Mouse (Mus musculus): Measurements from ENCODE around the gene Dapp1. TPM values are rescaled to one million over a fixed set of nuclear protein-coding genes. Genes with fewer than 3 reads are reported as not detected.
A peak's percentile ranks its signal among the peaks of the same experiment; 100 is the strongest.

Gene Dapp1
- total and polyA plus RNA-seq, 3 experiments: 53.5 to 63.6 (median 62.8) TPM

DNA sequence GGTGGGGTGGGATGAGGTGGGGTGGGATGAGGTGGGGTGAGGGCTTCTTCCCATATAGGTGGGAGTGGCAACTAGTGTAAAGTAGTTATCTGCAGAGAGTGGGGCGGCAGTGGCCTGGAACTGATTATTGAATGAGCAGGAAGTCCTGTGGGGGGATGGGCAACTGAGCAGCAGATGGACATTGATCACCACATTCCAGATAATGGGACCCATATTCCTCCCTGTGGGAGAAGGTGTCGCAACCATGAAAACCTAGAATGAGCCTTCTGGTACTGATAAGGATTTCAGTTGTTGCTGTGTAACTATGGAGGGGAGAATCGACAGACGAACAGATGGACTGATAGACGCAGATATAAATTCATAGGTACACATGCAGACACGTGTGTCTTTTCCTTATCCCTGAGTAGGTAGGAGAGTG is 37.6 kb downstream of the Dapp1 start:
- H3K79me2 ChIP-seq (replicated peaks; ENCODE audit: control insufficient read depth, extremely low read depth, insufficient read depth, poor library complexity, severe bottlenecking): peaks cover 6% of the 10 kb centered on the region
- DNase-seq (ENCODE audit: extremely low read depth): no peak
- in situ Hi-C loops (cut with MboI; ENCODE audit: low pct_ligation_motif_present, low pct_unique_long_range_greater_than_20kb, low sequenced_read_pairs): no loop called here
- TF ChIP-seq BHLHE40 (IDR thresholded peaks at IDR 0.05; ENCODE audit: low read depth, low read length) (no peak), POLR2A (IDR thresholded peaks at IDR 0.05; ENCODE audit: low read depth, low read length) (no peak), NELFE (IDR thresholded peaks at IDR 0.05; ENCODE audit: low read depth, low read length) (no peak), ZNF384 (IDR thresholded peaks at IDR 0.05; ENCODE audit: low read depth, low read length) (no peak), CHD2 (IDR thresholded peaks at IDR 0.05; ENCODE audit: low read length) (no peak)
- H3K9ac ChIP-seq (ENCODE audit: insufficient read depth, low read depth): no peak overlapping the region
- dilution Hi-C loops (cut with MboI; ENCODE audit: extremely low pct_ligation_motif_present, extremely low pct_unique_long_range_greater_than_20kb, low sequenced_read_pairs): no loop called here
- H3K4me2 ChIP-seq (ENCODE audit: insufficient read depth, low read depth, poor library complexity, severe bottlenecking): no peak overlapping the region
- H3K9me3 ChIP-seq (replicated peaks; ENCODE audit: low read length): no peaks in the 10 kb centered on the region
- no peaks in the 10 kb centered on the region for H3K27me3 ChIP-seq (replicated peaks)
- no peak overlapping the region for H3K27ac ChIP-seq (ENCODE audit: insufficient read depth, low read depth)
- no peak overlapping the region for H3K4me3 ChIP-seq (replicated peaks in 1 of 3; ENCODE audit: low read depth in 2 of 3, low read length in 2 of 3, poor library complexity in 1 of 3)
- peaks cover 18 to 57% of the 10 kb centered on the region in 2 experiments for H3K4me1 ChIP-seq (ENCODE audit: control insufficient read depth in 1 of 2, insufficient read depth in 2 of 2)
- peaks cover 44 to 72% of the 10 kb centered on the region in 2 experiments for H3K36me3 ChIP-seq (replicated peaks in 1 of 2; ENCODE audit: control insufficient read depth in 1 of 2, insufficient read depth in 1 of 2, low read length in 1 of 2)

DNA sequence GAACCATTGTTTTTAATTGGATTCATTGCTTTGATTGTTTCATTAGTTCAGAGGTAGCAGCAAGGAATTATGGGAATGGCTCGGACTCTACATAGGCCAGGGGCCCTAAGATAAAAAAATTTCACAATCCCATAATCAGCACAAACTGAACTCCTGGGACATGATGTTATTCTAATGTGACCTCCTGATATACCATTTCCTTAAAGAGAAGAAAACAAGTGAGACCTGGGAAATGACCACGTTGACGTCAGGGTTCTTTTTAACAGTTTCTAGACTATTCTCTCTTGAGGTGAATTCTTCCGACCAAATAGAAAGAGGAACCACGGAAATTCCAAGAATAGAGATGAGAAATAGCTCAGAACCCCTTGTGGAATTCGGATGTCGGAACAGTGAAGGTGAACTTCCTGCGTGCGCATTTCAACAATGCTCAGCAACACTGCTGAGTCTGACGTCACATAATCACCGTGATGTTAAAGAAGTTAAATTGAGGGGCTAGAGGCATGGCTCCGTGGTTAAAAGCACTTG is 39.2 kb downstream of the Dapp1 start:
- Histone ChIP-seq H3K4me1 (ENCODE audit: control insufficient read depth in 1 of 2, insufficient read depth in 2 of 2) (peaks cover 10 to 43% of the 10 kb centered on the region in 2 experiments), H3K27me3 (replicated peaks) (no peaks in the 10 kb centered on the region), H3K36me3 (replicated peaks in 1 of 2; ENCODE audit: control insufficient read depth in 1 of 2, insufficient read depth in 1 of 2, low read length in 1 of 2) (peaks cover 51 to 77% of the 10 kb centered on the region in 2 experiments), H3K79me2 (replicated peaks; ENCODE audit: control insufficient read depth, extremely low read depth, insufficient read depth, poor library complexity, severe bottlenecking) (peaks cover 6% of the 10 kb centered on the region), H3K4me2 (ENCODE audit: insufficient read depth, low read depth, poor library complexity, severe bottlenecking) (no peak overlapping the region), H3K27ac (ENCODE audit: insufficient read depth, low read depth) (peak overlapping the region; percentile 47; the same call in 1 of the 2 replicates), H3K4me3 (replicated peaks in 1 of 3; ENCODE audit: low read depth in 2 of 3, low read length in 2 of 3, poor library complexity in 1 of 3) (no peak overlapping the region), H3K9ac (ENCODE audit: insufficient read depth, low read depth) (no peak overlapping the region), H3K9me3 (replicated peaks; ENCODE audit: low read length) (no peaks in the 10 kb centered on the region)
- DNase-seq (ENCODE audit: extremely low read depth): no peak
- in situ Hi-C loops (cut with MboI; ENCODE audit: low pct_ligation_motif_present, low pct_unique_long_range_greater_than_20kb, low sequenced_read_pairs): no loop called here
- no peak for TF ChIP-seq RAD21 (IDR thresholded peaks at IDR 0.05; ENCODE audit: low read depth, low read length)
- no peak for TF ChIP-seq ZNF384 (IDR thresholded peaks at IDR 0.05; ENCODE audit: low read depth, low read length)
- peak; percentile 76 for TF ChIP-seq MEF2A (IDR thresholded peaks at IDR 0.05; ENCODE audit: borderline replicate concordance, low read depth, low read length)
- no peak; the same call in 1 of the 2 replicates for TF ChIP-seq SMC3 (IDR thresholded peaks at IDR 0.05; ENCODE audit: low read depth, low read length)
- TF ChIP-seq ETS1 (conservative IDR thresholded peaks at IDR 0.05; ENCODE audit: low read depth, low read length): peak; percentile 70
- TF ChIP-seq IRF4 (IDR thresholded peaks at IDR 0.05; ENCODE audit: low read depth, low read length): peak; percentile 87
- no peak for TF ChIP-seq CHD1 (IDR thresholded peaks at IDR 0.05; ENCODE audit: low read depth, low read length)
- no peak for TF ChIP-seq MYC (IDR thresholded peaks at IDR 0.05; ENCODE audit: low read depth, low read length)
- TF ChIP-seq KAT2A (IDR thresholded peaks at IDR 0.05; ENCODE audit: insufficient replicate concordance, low read length): no peak
- peak; percentile 59 for TF ChIP-seq JUN (IDR thresholded peaks at IDR 0.05; ENCODE audit: insufficient read depth, low read depth, low read length)
- TF ChIP-seq POLR2AphosphoS2 (IDR thresholded peaks at IDR 0.05; ENCODE audit: low read depth, low read length): peak; percentile 32; the same call in 1 of the 2 replicates
- no peak for TF ChIP-seq NRF1 (IDR thresholded peaks at IDR 0.05; ENCODE audit: low read depth, low read length)
- TF ChIP-seq SIN3A (IDR thresholded peaks at IDR 0.05; ENCODE audit: low read length): peak; percentile 60; the same call in 1 of the 2 replicates
- no peak for TF ChIP-seq NELFE (IDR thresholded peaks at IDR 0.05; ENCODE audit: low read depth, low read length)
- TF ChIP-seq MAFK (IDR thresholded peaks at IDR 0.05; ENCODE audit: insufficient replicate concordance, low read length): no peak
- TF ChIP-seq MAX (IDR thresholded peaks at IDR 0.05; ENCODE audit: low read length): peak; percentile 41; the same call in 1 of the 2 replicates
- TF ChIP-seq TCF12 (IDR thresholded peaks at IDR 0.05; ENCODE audit: low read depth, low read length): peak; percentile 42; the same call in 1 of the 2 replicates
- TF ChIP-seq BHLHE40 (IDR thresholded peaks at IDR 0.05; ENCODE audit: low read depth, low read length): peak; percentile 40; the same call in 1 of the 2 replicates
- no peak for TF ChIP-seq HCFC1 (IDR thresholded peaks at IDR 0.05; ENCODE audit: low read depth, low read length)
- peak; percentile 72 for TF ChIP-seq EP300 (IDR thresholded peaks at IDR 0.05; ENCODE audit: low read length)
- no peak for TF ChIP-seq TBP (conservative IDR thresholded peaks at IDR 0.05; ENCODE audit: low read depth, low read length)
- no peak for TF ChIP-seq UBTF (IDR thresholded peaks at IDR 0.05; ENCODE audit: low read depth, low read length)
- no peak for TF ChIP-seq ZKSCAN1 (IDR thresholded peaks at IDR 0.05; ENCODE audit: borderline replicate concordance, low read depth, low read length)
- TF ChIP-seq ZMIZ1 (IDR thresholded peaks at IDR 0.05; ENCODE audit: low read depth, low read length): no peak
- dilution Hi-C loops (cut with MboI; ENCODE audit: extremely low pct_ligation_motif_present, extremely low pct_unique_long_range_greater_than_20kb, low sequenced_read_pairs): no loop called here

Data from CH12.LX (cell line).